10 mouse cellular contexts compared by ENCODE assay signal in the genomic region with DNA sequence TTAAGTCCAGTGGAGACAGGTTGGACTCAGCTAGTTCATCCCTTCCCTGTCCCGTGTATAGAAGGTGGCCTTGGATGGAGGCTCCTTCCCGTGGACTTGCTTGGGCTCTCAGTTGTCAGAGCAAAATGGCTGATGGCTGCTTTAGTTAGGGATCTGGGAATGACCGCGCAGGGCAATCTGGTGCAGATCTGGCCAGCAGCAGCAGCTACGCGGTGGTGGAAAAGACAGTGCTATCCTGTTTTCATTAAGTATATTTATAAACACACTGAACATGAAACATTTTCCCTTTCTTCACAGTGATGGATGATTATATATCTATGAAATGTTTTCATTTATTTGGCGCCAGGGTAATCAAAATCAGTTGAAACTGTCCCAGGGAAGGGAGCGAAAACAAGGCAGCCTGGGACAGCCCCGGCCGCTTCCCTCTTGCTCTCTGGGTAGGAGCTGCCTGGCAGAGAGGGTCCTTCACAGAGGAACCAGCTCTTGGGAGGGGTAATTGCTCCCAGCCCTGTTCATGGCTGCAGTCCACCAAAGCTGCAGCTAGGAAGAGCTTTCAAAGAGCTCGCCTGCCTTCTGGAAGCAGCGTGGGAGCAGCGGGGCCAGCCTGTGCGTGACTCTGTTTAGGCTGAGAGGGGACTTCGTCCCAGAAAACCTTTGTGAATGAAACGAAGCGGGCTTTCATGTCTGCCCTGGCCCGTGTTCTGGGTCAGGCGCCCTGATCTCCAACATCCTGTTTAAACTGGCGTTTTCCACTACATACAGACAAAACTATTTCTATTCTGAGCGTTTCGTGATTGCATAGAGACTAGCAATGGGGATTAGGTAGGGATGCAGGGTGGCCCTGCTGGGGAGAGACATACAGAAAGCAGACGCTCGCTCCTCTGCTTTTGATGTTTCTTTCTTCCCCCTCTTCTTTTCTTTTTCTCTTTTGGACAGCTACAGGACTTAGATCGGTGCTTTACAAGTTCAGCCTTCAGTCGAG. TPM values are rescaled to one million over a fixed set of nuclear protein-coding genes. Genes with fewer than 3 reads are reported as not detected.
A peak's percentile ranks its signal among the peaks of the same experiment; 100 is the strongest.
DNase-seq lines count a peak whose midpoint lies in the region; ATAC-seq and TF ChIP-seq lines count a peak whose summit lies in the region.
"Had no signal": no experiment of that assay in that cellular context is flagged by ENCODE, and none has a peak within 500 bp of the region (broad histone marks: within the 10 kb centered on the region; RNA-seq: fewer than 3 reads in every experiment).

No protein-coding gene starts in this region.

- H3K4me2 ChIP-seq in hindbrain, embryonic 15.5 days: peak overlapping the region; percentile 2; the same call in 1 of the 2 replicates
- H3K4me2 ChIP-seq in hindbrain, embryonic 12.5 days (replicated peaks): no peak overlapping the region

- no peak for TF ChIP-seq CTCF in embryonic fibroblast, embryonic 13.5 days (IDR thresholded peaks at IDR 0.05; ENCODE audit: borderline replicate concordance, insufficient read depth, low read length)

- no peak overlapping the region for H3K4me3 ChIP-seq in hindbrain, embryonic 15.5 days
- no peak overlapping the region for H3K4me3 ChIP-seq in hindbrain, embryonic 12.5 days
- H3K4me3 ChIP-seq in embryonic fibroblast, embryonic 13.5 days (ENCODE audit: insufficient read depth, low read length): no peak overlapping the region

- peak; percentile 47 for DNase-seq in embryo, embryonic 10.5 days (ENCODE audit: low spot score)
- DNase-seq in lung, postnatal 4 days: peak; percentile 52 to 83
- DNase-seq in frontal cortex, postnatal 14 days (ENCODE audit: low spot score in 2 of 2): no peak
- no peak for DNase-seq in layer of hippocampus, postnatal 14 days (ENCODE audit: low spot score in 2 of 2)
- DNase-seq: cerebellum, adult 9-10 months; kidney, postnatal 14 days had no signal

- H3K27ac ChIP-seq in hindbrain, embryonic 15.5 days (replicated peaks): no peak overlapping the region
- H3K27ac ChIP-seq in hindbrain, embryonic 12.5 days: no peak overlapping the region
- peak overlapping the region; percentile 5 for H3K27ac ChIP-seq in embryonic fibroblast, embryonic 13.5 days (ENCODE audit: insufficient read depth, low read length)

- H3K9me3 ChIP-seq in hindbrain, embryonic 15.5 days: no peaks in the 10 kb centered on the region
- 0 out of 2 replicates have a peak, but pooled peaks cover 4% of the 10 kb centered on the region for H3K9me3 ChIP-seq in hindbrain, embryonic 12.5 days (replicated peaks)

- no peaks in the 10 kb centered on the region for H3K4me1 ChIP-seq in hindbrain, embryonic 15.5 days (replicated peaks)
- H3K4me1 ChIP-seq in hindbrain, embryonic 12.5 days: no peaks in the 10 kb centered on the region
- peaks cover 6% of the 10 kb centered on the region; the same call in 1 of the 2 replicates for H3K4me1 ChIP-seq in embryonic fibroblast, embryonic 13.5 days (ENCODE audit: control insufficient read depth, insufficient read depth, low read length)

- no peaks in the 10 kb centered on the region for H3K36me3 ChIP-seq in hindbrain, embryonic 15.5 days
- no peaks in the 10 kb centered on the region for H3K36me3 ChIP-seq in hindbrain, embryonic 12.5 days

- no peak overlapping the region for H3K9ac ChIP-seq in hindbrain, embryonic 15.5 days
- no peak overlapping the region for H3K9ac ChIP-seq in hindbrain, embryonic 12.5 days

- no peak for TF ChIP-seq POLR2A in embryonic fibroblast, embryonic 13.5 days (IDR thresholded peaks at IDR 0.05; ENCODE audit: low read depth, low read length)

- no peak for ATAC-seq in hindbrain, embryonic 15.5 days (ENCODE audit: low FRiP score, low read depth)
- ATAC-seq in hindbrain, embryonic 12.5 days (ENCODE audit: low FRiP score): no peak
- no peak for ATAC-seq in megakaryocyte-erythroid progenitor cell, adult 5-6 weeks (replicated peaks; ENCODE audit: low FRiP score, low TSS enrichment, poor library complexity, severe bottlenecking)

- WGBS in hindbrain, embryonic 15.5 days: 56% methylated on average over 26 of the region's 26 CpGs
- 54% methylated on average over 26 of the region's 26 CpGs for WGBS in hindbrain, embryonic 12.5 days

- no peaks in the 10 kb centered on the region for H3K27me3 ChIP-seq in hindbrain, embryonic 15.5 days
- no peaks in the 10 kb centered on the region for H3K27me3 ChIP-seq in hindbrain, embryonic 12.5 days

RNA-seq across cellular contexts. Expression of a gene that starts 19.6 kb away (rescaled TPM):
- 1.1 and 1.9 TPM in 2 replicates for polyA plus RNA-seq in hindbrain, embryonic 15.5 days (2015; fragmentation: Nextera tagmentation; extraction: Ambion mirVana)
- 4.4 and 5.4 TPM in 2 replicates for polyA plus RNA-seq in hindbrain, embryonic 12.5 days (2016; fragmentation: Nextera tagmentation; extraction: Ambion mirVana)
- 34.5 and 56.2 TPM in 2 replicates for polyA plus RNA-seq in embryonic fibroblast, embryonic 13.5 days (2011; ENCODE audit: insufficient read length, low read depth, missing spikeins)
- total RNA-seq in megakaryocyte-erythroid progenitor cell, adult 5-6 weeks (2014; fragmentation: Nextera tagmentation): 77.2 and 84.1 TPM in 2 replicates
- 16.4 and 29.1 TPM in 2 replicates for total RNA-seq in megakaryocyte-erythroid progenitor cell, adult 5-6 weeks (2017)
- 1 to 10 TPM; 1.9 to 2.6 TPM for total RNA-seq in layer of hippocampus, postnatal 14 days (2021)

Comparison
In these comparisons a context has a peak if more than half of its experiments do, and no peak if none do; other contexts are left out.
1. DNase-seq: peak in embryo, embryonic 10.5 days (single experiment) and lung, postnatal 4 days (2 of 2); none in frontal cortex, postnatal 14 days (0 of 2) and layer of hippocampus, postnatal 14 days (0 of 2).